Mouse (Mus musculus): Measurements from ENCODE around the gene Ube2i.

The Ube2i gene

DNA sequence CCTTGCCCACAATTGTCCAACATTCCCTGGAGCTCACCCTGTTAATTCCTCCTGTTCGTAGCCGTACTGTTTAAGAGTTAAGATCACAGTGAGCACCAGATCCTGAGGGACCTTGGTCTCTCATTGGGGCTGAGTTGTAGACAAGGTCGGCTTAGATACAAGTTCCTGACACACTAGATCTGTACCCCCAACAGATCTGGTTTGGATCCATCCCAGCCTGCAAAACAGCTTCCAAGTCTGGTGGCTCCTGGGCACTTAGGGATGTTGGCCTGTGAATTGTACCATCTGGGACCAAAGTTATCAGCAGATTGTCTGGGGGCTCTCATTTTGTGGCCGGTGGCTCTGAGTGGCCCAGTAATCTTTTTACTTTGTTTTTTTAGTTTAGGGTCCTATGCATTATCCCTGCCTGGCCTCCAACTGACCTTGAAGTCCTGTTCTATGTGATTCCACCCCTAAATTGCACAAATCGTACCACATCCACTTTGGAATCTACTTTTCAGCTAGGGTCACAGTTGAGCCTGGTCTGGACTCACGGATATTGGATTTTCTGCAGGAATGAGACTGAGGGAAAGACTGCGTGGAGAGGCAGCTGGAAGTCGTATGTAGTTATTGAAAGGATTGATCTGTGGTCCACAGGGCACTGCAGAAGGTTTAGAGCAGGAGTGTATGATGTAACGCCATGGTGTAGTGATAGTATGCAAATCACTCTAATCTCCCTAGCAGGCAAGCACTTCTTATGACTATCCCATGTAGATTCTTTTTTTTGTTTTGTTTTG lies at the start of gene Ube2i:
TSS of gene Ube2i (minus strand) at position 52 of the 776 bp plus-strand sequence.
- no peak for DNase-seq

DNA sequence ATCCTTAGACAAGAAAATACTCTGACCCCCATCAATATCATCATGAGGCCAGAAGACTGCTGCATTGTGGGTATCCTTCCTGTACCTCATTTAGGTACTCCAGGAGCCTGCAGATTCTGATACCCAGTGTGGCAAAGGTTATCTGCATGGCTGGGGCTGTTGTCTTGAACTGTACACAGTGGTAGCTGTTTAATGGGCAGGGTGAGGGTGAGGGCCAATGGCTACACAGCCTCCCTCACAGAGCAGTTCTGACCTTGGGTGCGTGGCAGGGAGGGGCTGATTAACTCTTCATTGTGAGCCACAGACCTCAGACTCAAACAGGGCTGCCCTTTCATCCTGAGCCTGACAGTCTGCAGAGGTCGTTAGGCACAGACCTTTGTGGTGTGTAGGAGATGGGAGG lies 48.5 kb upstream of the Ube2i start:
- no peak for DNase-seq

DNA sequence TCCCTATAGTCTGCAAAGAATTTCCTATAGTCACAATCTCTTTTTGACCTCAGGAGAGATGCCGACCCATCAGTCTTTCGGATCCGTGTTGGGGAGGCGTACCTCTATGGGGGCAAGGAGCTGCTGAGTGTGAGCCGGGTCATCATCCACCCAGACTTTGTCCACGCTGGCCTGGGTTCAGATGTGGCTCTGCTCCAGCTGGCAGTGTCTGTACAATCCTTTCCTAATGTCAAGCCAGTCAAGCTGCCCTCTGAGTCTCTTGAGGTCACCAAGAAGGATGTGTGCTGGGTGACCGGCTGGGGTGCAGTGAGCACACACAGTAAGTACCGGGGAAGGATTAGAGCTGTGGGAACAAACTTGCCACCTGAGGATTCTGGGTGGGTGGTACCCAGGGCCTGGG lies 46.4 kb upstream of the Ube2i start:
- no peak for DNase-seq

DNA sequence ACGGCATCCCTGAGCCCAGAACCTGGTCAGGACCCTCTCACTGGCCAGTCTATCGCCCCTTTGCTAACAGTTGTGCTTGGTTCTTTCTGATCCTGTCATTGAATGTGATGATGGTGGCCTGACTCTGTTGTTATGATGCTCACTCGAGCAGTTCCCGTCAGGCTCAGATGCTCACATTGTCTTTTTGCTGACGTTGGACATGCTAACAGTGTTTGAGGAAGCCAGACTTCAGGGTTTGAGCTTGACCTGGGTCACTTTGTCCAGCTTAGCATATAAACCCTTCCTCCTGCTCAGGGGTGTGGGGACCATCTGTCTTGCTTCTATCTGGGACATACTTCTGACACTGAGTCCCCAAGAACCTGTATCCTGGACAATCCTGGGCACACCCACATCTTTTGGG lies 43.9 kb upstream of the Ube2i start, which contains the start of gene Prss29:
TSS of gene Prss29 (plus strand) at position 301 of the 400 bp plus-strand sequence.
- DNase-seq = no peak

DNA sequence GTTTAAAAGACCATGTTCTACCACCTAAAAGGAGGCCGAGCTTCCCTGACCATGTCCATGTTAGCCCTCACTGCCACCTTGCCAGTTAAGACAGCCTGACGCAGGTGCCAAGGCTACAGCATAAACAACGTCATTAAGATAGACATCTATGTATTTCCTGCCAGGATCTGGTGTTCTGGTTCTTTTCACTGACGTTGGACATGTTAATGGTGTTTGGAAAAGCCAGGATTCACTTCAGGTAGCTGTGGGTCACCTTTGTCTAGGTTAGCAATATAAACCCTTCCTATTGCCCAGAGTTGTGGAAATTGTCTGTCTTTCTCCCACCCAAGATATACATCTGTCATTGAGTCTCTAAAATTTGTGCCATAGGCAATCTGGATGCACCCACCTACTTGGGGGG lies 33.9 kb upstream of the Ube2i start, which contains the start of gene Prss28:
TSS of gene Prss28 (plus strand) at position 301 of the 400 bp plus-strand sequence.
- no peak for DNase-seq

DNA sequence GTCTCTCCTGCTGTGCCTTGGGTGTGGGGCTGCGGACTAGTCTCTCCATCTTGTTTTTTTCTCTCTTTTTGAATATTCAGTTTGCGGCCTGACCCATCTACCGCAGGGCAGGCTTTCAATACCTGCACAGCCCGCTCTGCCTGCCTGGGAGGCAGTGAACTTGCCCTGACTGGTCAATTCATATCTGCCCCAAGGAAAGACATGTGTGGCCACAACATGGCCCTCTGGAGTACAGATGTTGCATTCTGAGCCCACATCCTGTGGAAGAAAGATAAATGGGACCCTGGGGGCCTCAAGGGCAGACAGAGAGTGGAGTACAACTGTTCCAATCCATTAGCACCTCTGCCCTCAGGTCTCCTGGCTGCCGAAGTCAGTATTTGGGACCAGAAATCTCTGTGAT lies 23.7 kb upstream of the Ube2i start, which contains the start of gene Prss34:
TSS of gene Prss34 (plus strand) at position 301 of the 400 bp plus-strand sequence.
- no peak for DNase-seq

DNA sequence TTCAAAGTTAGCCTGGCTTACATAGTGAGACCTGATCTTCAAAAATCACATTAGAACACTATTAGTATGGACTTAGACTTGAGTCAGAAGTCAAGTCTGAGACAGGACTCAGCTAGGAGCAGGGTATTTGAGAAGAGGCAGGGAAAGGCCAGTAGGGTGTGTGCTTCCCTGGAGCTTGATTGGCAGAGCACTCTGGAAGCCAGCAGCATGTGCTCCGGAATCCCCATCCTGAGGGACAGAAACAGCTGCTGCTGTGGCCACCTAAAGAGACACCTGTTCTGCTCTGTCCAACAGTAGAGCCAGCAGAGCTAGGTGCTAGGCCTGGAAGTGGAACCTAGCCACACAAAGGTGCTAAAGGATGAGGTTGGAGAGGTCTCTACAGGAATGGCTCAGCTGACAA lies 19.7 kb upstream of the Ube2i start:
- no peak for DNase-seq

DNA sequence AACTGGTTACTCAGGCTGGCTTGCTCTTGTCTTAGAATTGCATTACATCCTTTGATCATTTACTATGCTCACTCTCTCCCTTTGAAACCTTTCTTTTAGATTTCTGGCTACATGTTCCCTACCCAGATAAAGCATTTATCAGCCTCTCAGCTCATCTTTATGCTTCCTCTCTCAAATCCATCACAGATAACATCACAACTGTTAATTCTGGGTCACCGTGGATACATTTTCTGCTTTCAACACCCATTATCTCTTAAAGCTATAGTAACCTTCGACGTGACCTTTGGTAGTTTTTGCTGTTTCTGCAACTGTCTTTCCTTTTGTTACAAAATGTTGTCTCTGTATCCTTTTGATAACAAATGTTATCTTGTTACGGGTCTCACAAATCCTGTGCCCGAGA lies 19.1 kb upstream of the Ube2i start:
- no peak for DNase-seq

DNA sequence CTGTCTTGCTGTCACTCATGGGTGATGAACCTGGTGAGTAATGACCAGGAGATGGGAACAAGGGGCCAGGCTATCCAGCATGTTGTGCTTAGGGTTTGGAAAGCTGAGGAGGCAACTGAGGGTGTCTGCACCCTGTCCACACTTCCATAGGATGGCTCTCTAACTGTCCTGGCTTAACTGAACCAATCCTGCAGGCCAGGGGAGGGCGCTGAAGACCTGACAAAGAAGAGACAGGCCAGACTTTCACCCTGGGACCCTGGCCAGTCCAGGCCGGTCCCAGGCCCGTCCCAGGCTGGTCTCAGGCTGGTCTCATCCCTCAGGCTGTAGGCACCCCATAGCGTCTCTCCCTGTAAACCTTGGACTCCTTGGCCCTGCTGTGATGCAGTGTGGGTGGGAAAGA lies 16.0 kb upstream of the Ube2i start:
- DNase-seq = no peak

DNA sequence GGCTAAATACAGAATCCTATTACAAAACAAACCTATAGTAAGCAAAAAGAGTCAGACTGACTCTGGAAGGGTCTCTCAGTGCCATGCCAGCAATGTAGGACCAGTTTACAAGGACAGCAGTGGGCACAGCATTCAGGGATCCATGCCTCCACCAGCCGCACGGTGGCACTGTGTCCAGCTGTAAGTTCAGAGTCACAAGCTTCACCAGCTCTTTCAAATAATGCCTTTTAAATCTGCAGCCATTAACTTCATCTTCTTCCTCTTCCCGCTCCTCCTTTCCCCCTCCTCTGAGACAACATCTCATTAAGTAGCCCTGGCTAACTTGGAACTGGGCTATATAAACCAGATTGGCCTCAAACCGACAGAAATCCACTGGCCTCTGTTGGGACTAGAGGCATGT lies 14.4 kb upstream of the Ube2i start:
- peak; percentile 65 for DNase-seq

DNA sequence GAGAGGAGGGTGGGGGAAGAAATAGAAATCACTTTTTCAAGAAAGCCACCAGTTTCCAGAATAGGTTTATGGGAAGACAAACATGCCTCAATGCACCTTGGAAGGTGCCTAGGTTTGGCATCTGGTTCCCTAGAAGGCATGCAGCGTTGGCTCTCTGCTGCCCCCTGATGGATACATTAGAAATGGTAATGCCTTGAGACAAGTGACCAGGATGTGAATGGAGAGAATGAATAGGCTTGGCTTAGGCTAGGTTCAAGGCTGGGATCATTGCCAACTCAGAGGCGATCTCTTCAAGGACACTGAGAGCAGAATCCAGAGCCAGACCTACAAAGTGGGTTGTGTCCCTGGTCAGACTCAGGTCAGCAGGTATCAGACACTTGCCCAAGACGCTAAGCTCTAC lies 10.6 kb upstream of the Ube2i start:
- DNase-seq = peak; percentile 88

DNA sequence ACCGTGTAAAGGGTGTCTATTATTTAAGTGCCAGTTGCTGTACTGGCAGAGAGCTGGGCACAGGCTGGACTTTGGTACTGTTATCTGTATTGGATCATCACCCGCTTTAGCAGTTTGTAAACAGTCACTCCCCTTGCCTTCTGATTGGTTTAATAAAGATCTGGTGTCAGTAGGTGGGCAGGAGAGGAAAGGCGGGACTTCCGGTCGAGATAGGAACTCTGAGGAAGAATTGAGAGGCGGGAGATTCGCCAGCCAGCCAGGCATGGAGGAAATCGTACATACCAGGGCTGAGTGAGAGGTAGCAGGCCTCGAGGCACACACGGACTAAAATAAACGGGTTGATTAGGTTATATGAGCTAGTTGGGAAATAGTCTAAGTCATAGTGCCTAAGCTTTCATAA lies 7.7 kb upstream of the Ube2i start:
- DNase-seq = peak; percentile 40

DNA sequence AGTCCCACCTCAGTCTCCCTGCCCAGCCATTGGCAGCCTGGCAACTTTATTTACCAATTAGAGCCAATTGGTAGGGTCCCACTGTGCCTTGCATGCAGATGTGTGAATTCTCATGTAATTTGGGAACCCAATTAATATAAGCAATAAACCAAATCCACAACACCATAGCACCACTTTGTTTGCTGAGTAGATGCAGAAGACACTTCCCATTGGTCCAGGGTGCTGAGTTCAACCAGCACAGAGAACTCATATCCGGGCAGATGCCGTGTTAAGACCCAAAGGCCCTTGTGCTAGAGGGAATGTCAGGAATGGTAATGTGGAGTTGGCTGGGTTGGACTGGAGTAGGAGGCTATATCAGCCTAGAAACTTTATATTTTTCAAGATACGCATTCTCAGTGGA lies 1.4 kb upstream of the Ube2i start:
- DNase-seq = no peak

DNA sequence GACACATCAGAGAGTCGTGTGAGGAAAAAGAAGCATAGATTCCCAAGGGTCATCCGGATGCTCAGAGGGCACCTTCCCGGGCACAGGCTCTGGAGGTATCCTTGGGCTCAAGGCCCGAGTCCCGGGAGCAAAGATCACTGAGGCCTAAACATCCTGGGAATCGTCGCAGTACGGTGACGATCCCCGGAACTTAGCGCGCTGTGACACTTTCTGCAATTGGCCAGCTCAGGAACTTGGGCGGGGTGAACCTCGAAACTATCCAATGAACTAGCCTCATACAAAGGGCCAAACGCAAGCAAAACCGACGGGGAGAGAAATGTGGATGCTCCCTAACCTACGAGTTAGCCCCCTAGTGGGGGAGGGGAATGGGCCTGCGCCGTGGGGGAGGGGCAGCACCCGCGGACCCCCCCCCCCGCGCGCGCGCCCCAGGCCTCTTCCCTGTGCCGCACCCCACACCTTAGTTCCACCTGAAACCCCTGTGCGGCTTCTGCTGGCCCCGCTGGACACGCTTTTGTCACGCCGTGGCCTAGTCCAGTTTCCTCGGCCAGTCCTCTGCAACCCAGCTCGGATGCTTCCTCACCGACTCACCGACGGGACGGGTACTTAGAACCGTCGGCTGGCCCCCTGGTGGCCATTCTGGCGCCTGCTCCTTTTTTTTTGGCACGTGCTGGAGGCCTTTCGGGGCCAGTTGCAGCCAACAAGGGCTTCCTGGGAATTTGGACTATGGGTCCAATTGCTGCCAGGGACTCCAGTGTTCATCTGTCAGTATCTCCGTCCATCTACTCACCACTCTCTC lies 518 bp downstream of the Ube2i start:
- DNase-seq = peak; percentile 100

DNA sequence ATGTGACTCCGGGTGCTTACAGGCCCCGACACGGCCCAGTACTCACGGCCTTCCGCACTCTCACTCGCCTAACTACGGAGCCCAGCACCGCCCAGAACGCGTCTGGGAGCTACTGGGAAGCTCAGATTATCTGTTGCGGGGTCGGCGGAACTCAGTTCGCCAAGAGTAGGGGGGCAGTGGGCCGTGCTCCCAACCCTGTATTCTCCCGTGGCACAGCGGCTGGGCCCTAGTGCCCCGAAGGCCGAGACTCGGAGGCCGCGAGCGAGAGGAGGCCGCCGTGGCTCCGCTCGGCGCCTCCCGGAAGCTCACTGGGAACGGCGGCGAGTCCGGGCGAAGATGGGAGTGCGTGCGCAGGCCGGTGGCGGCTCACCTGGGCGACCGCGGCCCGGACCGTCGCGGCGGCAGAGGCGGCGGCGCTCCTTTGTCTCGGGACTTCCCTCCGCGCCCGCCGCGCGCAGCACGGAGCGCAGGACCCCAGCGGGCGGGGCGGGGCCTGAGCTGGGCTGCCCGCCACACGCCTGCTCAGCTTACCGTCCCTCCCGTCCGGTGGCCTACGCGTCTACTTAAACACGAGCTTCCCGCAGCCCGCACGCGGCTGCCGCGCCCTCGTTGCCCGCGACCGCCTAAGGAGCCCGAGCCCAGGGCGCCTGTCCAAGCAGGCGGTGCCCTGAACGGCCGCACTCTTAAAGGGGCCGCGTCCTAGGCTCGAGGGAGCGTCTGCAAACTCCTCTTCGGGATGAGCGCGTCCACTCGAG lies 1.3 kb downstream of the Ube2i start:
- no peak for DNase-seq

DNA sequence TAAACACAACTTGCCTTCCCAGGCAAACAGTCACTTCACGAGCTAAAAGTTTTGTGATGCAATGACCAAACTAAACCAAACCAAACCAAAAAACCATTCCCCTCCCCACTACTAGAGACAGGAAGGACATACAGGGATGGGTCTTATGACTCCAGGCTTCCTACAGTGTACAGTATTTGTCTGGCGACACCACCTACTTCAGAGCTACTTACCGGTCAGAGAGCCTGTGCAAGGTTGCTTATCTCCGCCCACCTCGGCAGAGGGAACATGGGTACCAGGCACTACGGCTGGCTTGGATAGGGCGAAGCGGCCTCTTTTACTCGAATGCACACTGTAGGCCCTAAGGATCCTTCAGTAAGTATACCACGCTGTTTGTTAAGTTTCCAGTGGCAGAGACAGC lies 2.1 kb downstream of the Ube2i start:
- DNase-seq = no peak

DNA sequence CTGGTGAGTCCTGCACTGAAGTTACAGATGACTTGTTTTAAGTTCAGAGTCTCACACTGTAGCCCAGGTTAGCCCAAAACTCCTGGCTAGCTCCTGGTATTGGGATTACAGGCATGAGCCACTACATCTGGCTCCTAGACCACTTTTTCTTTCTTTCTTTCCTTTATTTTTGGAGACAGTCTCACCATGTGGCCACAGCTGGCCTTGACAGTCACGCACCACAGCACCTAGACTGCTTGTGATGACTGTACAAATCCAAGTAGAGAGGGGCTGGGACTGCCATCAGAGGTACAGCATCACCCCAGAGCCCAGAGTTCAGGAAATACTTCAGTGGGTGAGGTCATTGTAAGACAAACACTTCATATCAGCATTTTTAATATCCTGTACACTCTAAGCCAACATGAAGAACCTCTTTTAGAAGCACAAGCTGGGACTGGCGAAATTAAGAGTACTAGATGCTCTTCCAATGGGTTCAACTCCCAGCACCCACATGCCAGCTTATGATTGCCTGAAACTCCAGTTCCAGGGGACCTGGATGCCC lies 3.6 kb downstream of the Ube2i start:
- DNase-seq = no peak

DNA sequence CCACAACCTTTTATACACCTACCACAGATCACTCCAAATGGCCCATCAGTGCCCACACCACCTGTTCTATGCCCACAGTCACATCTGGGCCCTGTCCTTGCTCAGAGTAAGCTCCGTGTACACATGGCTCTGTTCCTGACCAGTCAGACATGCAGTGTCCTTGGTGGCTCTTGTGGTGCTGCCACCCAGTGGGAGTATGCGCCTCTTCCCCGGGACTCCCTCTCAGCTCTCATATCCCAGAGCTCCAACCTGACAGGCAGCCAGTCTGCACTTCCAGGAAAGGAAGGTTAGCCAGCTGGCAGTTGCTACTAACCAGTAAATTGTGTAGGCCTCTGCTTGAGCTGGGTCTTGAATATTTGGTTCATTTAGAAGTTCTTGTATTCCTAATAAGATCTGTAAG lies 10.0 kb downstream of the Ube2i start:
- peak; percentile 22 for DNase-seq

DNA sequence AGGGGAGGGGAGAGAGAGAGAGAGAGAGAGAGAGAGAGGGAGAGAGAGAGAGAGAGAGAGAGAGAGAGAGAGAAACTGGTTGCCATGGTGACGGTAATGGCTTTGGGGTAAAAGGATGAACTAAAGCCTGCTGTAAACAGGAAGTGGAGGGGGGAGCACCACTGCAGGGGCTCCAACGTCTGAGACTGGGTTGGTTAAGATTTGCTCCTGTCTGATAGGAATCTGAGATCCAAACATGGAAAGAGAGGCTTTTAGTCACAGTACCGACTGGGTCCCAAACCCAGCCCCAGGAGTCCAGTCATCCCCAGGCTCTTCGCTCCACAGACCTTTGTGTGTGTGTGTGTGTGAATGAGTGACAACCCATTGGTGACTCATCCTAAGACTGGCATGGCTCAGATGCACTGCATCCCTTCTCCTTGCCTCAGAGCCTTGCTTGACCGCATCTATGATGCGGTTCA lies 16.6 kb downstream of the Ube2i start:
- peak; percentile 40 for DNase-seq

DNA sequence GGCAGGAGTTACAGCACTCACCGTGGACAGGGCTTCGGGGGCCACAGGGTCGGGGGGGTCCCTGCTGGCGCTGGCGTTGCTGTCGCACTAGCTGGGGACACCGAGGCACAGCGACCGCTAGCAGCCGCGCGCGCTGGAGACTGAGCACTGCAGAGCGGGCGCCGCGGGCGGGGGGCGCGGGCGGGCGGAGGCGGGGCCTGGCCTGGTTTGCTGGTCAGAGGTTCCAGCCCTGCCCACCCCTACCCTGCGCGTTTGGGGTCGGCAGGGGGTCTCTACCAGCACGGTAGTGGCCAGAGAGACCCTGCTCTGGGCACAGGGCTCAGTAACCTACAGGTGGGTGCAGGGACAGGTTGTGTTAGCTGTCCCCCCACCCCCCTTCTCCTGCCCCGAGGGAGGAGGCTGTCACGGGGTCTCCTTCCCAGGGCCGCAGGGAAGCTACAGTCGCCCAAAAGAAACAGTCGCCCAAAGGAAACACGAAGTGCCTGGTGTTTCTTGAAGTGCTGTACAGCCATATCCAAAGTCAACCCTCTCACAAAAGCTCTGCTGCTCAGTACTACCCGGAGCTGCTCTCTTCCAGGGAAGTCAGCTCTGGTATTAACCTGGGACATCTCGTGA lies 18.2 kb downstream of the Ube2i start, which contains the start of gene Baiap3:
TSS of gene Baiap3 (minus strand) at position 225 of the 615 bp plus-strand sequence.
- peak; percentile 62 for DNase-seq

DNA sequence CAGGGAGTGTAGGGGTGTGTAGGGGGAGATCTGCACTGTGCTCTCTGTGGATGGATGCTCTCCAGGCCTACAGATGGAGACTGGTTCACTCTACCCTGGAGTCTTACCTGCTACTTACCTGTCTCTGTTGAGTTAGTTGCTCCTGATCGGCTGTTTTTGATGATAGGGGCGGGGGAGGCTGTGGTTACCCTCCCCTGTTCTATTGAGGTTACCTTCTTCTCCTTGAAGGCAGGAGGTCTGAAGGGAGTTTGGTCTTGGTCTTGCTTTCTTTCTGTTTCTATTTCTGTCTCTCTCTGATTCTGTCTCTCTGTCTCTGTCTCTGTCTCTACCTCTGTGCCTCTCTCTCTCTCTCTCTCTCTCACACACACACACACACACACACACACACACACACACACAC lies 19.3 kb downstream of the Ube2i start:
- DNase-seq = no peak

DNA sequence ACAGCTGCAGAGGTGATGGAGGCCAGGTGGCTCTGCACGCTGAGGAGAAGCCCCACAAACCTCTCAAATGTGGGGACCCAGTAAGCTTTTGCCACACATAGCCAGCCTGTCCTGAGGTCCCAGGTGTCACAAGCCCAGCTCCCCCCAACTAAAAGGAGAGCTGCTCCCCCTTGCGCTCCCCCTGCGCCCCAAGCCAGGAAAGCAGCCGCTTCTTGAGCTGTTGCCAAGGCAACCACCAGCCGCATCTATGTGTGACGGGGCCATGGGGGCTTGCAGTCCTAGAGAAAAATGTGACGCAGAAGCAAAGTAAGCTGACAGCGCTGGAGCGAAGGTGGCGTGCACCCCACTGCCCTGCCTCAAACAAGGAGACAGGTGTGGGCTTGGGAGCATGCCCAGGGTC lies 20.7 kb downstream of the Ube2i start:
- peak; percentile 44 for DNase-seq

Measured in retina, postnatal 1 day (tissue).